Mouse (Mus musculus) left cerebral cortex, adult 18-20 months (tissue): ENCODE data around the gene Enpep. TPM values are rescaled to one million over a fixed set of nuclear protein-coding genes. Genes with fewer than 3 reads are reported as not detected.

ENCODE experiments used
- DNase-seq, 2 experiments: peaks; one replicate each; pipeline ENCODE4 v3.0.0; 2021 to 2022; ENCODE audit warnings: low spot score in 2 of 2, mixed read lengths in 1 of 2
- long read RNA-seq, 2 experiments: library from polyadenylated mRNA; stranded (forward); transcript quantifications; one replicate each; pipeline ENCODE4 v2.0.0; 2021
- total RNA-seq, 2 experiments: library from RNA; stranded (reverse); gene quantifications; 2 replicates each; pipeline ENCODE4 v1.2.3; 2021

Enpep gene
- 1 to 10 TPM; 1.6 to 2.0 TPM for total RNA-seq
- long read RNA-seq, experiment 1, full-length matches to known transcripts, result 1 of 2 reads
- long read RNA-seq, experiment 1, partial matches to known transcripts, result 0 of 2 reads
- long read RNA-seq, experiment 1, other reads (novel, unspliced or antisense), result 1 of 2 reads
- long read RNA-seq, experiment 2, full-length matches to known transcripts, result 4 of 4 reads
- long read RNA-seq, experiment 2, partial matches to known transcripts, result 0 of 4 reads
- long read RNA-seq, experiment 2, other reads (novel, unspliced or antisense), result 0 of 4 reads

DNA sequence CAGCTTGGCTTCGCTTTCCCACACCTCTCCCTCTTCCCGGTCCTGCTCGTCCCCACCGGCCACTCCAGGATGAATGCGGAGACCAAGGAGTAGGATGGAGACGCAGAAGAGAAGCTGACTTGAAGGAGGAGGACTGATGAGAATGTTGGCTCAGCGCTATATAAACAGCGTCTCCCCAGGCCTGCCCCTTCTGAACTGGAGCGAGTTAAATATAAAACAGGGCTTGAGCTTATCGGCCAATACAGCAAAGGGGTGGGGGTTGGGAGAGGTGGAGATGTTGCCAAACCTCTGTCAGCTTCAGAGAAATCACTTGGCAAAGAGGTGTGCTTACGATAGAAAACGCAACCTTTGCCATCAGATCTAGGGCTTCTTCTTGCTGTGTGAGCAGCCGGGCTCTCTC lies at the start of gene Enpep:
Gene Enpep (minus strand): TSS at position 135 of the 400 bp plus-strand sequence.
- no peak for DNase-seq

- DNase-seq, result no peak
Measured at GRCm38 (mm10) chr3:129379109-129379508, 46.6 kb upstream of the Enpep start.

DNA sequence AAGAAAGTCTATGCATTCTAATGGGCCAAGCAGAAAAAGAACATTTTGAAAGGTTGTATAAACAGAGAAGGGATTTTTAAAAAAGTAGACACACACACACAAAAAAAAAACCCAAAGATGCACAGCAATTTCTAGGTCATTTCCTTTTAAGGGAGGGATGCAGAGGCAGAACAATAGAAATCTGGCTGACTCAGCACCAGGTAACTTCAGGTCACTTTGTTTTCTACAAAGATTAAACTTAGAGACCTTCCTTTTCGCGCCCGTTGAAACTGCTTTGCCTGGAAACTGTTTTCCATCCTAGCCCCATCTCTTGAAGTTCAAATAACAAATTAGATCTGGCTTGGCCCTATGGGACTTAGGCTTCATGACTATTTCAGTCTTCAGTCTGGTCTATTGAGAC lies 42.6 kb upstream of the Enpep start:
- no peak for DNase-seq

GRCm38 (mm10) chr3:129373108-129373507 lies 40.6 kb upstream of the Enpep start:
- no peak for DNase-seq

- DNase-seq, result no peak
Measured at GRCm38 (mm10) chr3:129369491-129369890, 37.0 kb upstream of the Enpep start.

GRCm38 (mm10) chr3:129365919-129366318 lies 33.4 kb upstream of the Enpep start:
- DNase-seq, result no peak

- DNase-seq, result no peak
Measured at GRCm38 (mm10) chr3:129364818-129365390, 32.4 kb upstream of the Enpep start.

- no peak for DNase-seq
Measured at GRCm38 (mm10) chr3:129363426-129363825, 30.9 kb upstream of the Enpep start.

DNA sequence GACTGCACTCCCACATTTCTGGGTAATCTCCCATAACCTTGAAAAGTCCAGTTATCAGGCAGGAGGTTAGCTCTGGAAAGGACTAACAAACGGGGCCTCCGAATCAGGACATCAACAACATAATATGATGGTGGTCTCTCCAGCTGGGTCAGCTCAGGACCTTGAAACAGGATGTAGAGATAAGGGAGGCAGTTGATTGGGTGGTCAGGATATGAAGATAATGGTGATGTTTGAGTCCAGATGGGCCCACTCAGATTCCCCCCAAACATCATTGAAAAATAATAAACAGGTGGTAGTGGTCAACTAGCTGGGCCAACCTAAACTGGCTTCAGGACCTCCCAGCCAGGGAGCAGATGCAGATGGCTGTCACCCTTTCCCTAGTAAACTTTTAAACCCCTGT lies 25.6 kb upstream of the Enpep start:
- DNase-seq, result no peak

- no peak for DNase-seq
Measured at GRCm38 (mm10) chr3:129353901-129354300, 21.4 kb upstream of the Enpep start.

DNA sequence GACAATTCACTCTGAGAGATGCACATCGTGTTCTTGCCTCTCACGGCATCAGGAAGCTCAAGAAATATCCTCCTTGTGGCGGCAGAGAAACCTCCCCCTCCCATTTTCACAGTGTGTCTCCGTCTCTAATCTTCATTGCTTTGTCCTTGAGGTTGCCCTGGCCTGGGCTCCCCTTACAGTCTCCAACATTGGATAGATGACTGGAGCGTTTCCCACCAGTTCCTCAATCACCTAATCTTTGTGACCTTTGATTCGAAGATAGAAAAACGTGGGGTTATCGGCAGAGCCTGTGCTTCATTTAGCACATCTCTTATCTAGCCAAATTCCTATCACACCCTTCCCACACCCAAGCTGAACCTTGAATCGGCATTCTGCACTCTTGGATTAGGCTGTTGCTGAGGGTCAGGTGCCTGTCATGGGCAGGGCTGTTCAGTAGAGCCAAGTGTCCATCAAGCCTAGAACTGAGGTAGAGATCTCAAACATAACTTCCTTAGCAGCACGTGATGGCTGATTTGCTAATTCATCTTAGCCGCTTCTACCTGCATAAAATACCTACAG lies 18.9 kb upstream of the Enpep start:
- no peak for DNase-seq

DNA sequence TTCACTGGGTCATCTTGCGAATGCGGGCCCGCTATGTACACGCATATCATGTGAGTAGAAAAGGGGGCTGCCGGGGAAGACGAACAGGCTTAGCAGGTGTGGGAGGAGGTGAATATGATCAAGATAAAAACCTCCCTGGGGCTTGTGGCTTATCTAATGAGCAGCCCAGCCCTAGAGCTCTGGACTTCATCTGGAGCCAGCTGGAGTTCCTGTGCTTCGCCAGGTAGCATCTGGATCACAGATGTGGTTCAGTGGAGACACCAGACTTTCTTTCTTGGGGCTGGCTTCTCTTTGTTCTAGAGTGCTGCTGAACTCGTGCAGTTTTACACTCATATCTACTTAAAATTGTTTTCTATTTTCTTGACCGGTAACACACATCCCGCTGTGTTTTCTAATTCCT lies 14.8 kb upstream of the Enpep start:
- no peak for DNase-seq

- no peak for DNase-seq
Measured at GRCm38 (mm10) chr3:129342767-129343166, 10.2 kb upstream of the Enpep start.

DNA sequence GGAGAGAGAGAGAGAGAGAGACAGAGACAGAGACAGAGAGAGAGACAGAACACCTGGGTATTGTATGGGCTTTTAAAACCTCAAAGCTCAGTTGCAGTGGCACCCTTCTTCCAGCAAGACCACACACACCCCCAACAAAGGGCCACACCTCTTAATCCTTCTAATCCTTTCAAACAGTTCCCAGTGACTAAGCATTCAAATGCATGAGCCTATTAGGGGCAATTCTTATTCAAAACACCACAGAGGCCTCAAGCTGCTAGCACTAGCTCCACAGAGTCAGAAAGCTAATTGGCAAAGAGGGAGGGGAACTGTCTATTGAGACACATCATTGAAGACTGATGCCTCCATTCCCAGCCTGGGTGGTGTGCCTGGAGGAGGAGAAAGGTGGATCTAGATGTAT lies 8.5 kb upstream of the Enpep start:
- DNase-seq, result no peak

DNA sequence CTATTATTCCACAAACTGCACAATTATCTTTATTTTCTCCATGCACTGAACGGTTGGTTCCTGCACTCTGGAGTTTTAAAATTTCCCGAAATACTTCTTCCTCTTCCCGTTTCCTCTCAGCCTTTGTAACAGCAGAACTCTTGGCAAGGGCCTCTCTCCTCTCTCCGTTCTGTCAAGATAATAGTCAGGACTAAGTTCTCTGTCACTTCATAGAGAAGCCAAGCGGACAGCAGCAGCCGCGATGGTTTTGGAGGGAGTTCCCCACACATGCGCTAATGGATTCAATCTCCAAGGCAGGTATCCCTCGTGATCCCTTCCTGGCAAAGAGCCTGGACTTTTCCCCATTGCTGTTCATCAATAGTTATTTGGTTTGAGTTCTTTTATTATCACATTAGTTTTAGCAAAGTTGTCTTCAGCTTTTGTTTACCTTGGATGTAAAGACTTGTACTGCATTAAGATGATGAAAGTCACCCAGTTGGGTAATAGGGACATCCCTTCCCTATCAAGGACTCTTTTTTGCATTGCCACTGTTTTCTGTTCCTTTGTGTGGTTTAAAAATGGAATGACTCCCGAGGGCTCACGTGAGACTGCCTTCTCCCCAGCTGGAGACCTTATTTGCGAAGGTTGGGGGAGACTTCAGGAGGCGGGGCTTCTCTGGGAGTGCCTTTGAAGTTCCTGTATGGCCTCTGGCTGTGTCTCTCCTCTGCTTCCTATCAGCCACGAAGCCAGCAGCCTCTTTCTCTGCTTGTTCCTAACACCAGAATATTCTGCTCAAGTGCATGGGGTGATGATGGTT lies 6.0 kb upstream of the Enpep start:
- no peak for DNase-seq

- no peak for DNase-seq
Measured at GRCm38 (mm10) chr3:129332142-129332541, 378 bp downstream of the Enpep start.

GRCm38 (mm10) chr3:129331427-129331826 lies 1.1 kb downstream of the Enpep start:
- DNase-seq, result no peak

GRCm38 (mm10) chr3:129328056-129328455 lies 4.5 kb downstream of the Enpep start:
- no peak for DNase-seq

- no peak for DNase-seq
Measured at GRCm38 (mm10) chr3:129321585-129321984, 10.9 kb downstream of the Enpep start.

GRCm38 (mm10) chr3:129317032-129317729 lies 15.3 kb downstream of the Enpep start:
- DNase-seq, result no peak

DNA sequence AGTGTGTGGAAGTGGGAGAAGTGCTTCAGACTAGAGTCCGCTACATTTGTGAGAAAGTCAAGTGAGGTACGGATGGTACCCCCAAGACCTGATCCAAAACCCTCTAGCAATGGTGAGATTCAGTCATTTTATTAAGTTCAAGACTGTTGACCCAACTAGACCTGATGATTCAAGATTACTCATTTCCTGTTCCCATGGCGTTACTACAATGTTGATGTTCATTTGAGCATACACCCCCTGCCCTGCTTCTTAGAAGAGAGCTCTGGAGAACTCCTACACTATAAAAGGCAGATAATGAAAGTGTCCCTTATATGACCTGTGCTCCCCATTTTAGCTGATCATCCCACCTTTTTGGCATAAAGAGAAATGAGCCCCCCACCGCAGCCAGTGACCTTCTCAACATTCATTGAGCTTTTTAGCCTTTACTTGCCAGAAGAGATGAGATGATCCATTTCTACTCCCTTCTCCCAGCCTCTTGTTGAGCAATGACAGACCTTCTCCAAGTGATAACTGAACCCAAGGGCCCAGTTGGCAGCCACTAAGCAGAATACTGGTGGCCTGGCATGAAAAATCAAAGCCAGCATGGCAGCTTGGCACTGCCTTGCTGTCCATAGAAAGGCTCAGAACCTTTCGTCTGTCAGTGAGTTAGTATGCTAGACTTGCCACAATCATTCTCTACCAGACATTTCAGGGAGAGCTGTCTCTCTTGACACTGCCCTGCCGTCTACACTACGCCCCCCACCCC lies 18.7 kb downstream of the Enpep start:
- DNase-seq, result no peak
